Mouse (Mus musculus) stomach, postnatal 0 days (tissue): ENCODE results near the gene Alpi. TPM values are rescaled to one million over a fixed set of nuclear protein-coding genes. Genes with fewer than 3 reads are reported as not detected.

ENCODE experiments used
- ATAC-seq: fragments of 200-750 bp; cut with Nextera tagmentation; 2 replicates; pipeline ENCODE4 v1.8.0; 2017; ENCODE audit not compliant: low FRiP score, low TSS enrichment
- DNase-seq: peaks from one replicate; pipeline ENCODE4 v3.0.0-alpha.2; 2016; ENCODE audit warnings: low spot score
- H3K27ac ChIP-seq: fragments of 300-500 bp; sonication (generic); replicated peaks from 2 replicates; pipeline ENCODE4 v1.5.1; 2014; ENCODE audit warnings: mild to moderate bottlenecking, control low read depth
- H3K27me3 ChIP-seq: fragments of 300-500 bp; sonication (generic); 2 replicates; pipeline ENCODE4 v1.6.1; 2014; ENCODE audit warnings: low read length; ENCODE audit not compliant: control insufficient read depth, insufficient read depth
- H3K36me3 ChIP-seq: fragments of 300-500 bp; sonication (generic); 2 replicates; pipeline ENCODE4 v1.6.1; 2014; ENCODE audit warnings: low read length, mixed read lengths; ENCODE audit not compliant: control insufficient read depth, insufficient read depth
- H3K4me1 ChIP-seq: fragments of 300-500 bp; sonication (generic); replicated peaks from 2 replicates; pipeline ENCODE4 v1.6.1; 2014; ENCODE audit warnings: antibody characterized with exemption; ENCODE audit not compliant: control insufficient read depth, insufficient read depth
- H3K4me2 ChIP-seq: fragments of 300-500 bp; sonication (generic); replicated peaks from 2 replicates; pipeline ENCODE4 v1.6.1; 2014; ENCODE audit warnings: low read depth, mild to moderate bottlenecking, control low read depth, moderate library complexity
- H3K4me3 ChIP-seq: fragments of 300-500 bp; sonication (generic); 2 replicates; pipeline ENCODE4 v1.5.1; 2014; ENCODE audit warnings: low read depth, low read length, control low read depth
- H3K9ac ChIP-seq: fragments of 300-500 bp; sonication (generic); 2 replicates; pipeline ENCODE4 v1.6.1; 2014; ENCODE audit warnings: mild to moderate bottlenecking, low read length, control low read depth, mixed read lengths
- H3K9me3 ChIP-seq: fragments of 300-500 bp; sonication (generic); 2 replicates; pipeline ENCODE4 v1.6.1; 2016; ENCODE audit warnings: low read length; ENCODE audit not compliant: control insufficient read depth
- CTCF ChIP-seq: IDR thresholded peaks from 2 replicates; pipeline ENCODE4 v1.5.1; 2016; ENCODE audit warnings: antibody characterized with exemption, low read depth, mild to moderate bottlenecking, moderate library complexity
- EP300 ChIP-seq: optimal IDR thresholded peaks from 2 replicates; pipeline ENCODE3; 2016; ENCODE audit warnings: antibody characterized with exemption
- WGBS: fragments of 180-500 bp; shearing (Covaris S2); extraction: QIAGEN DNeasy Blood & Tissue Kit; methylation state at CpG from one replicate; pipeline ENCODE4 v1.1.7; 2014; 5-methylcytosine and 5-hydroxymethylcytosine counted together
- polyA plus RNA-seq: library from polyadenylated mRNA; unstranded; fragments of >200 nt; fragmentation: Nextera tagmentation; extraction: Ambion mirVana; gene quantifications from 2 replicates; pipeline ENCODE4 v1.2.1, GENCODE M21; 2015

Alpi gene
- polyA plus RNA-seq, 1 experiment from 2014 or later: 11.4 TPM

- peak; percentile 52 for TF ChIP-seq CTCF
- TF ChIP-seq EP300: no peak
- no peaks in the 10 kb centered on the region for H3K36me3 ChIP-seq
- H3K4me1 ChIP-seq: no peaks in the 10 kb centered on the region
- no peak for DNase-seq
- no peak overlapping the region for H3K4me3 ChIP-seq
- no peak overlapping the region for H3K4me2 ChIP-seq
- H3K9ac ChIP-seq: no peak overlapping the region
- 0 out of 2 replicates have a peak, but pooled peaks have one; percentile 38 for ATAC-seq
- no peaks in the 10 kb centered on the region for H3K27me3 ChIP-seq
- no peaks in the 10 kb centered on the region for H3K9me3 ChIP-seq
- 72% methylated on average over 17 of the region's 17 CpGs for WGBS
- no peak overlapping the region for H3K27ac ChIP-seq
Observed at GRCm38 (mm10) chr1:87086964-87087363, 14.4 kb downstream of the Alpi start.

- H3K4me1 ChIP-seq: no peaks in the 10 kb centered on the region
- ATAC-seq: no peak
- WGBS: 65% methylated on average over 4 of the region's 4 CpGs
Observed at GRCm38 (mm10) chr1:87086196-87086595, 15.2 kb downstream of the Alpi start.

GRCm38 (mm10) chr1:87073776-87074175, 27.6 kb downstream of the Alpi start:
- no peak overlapping the region for H3K27ac ChIP-seq
- no peaks in the 10 kb centered on the region for H3K9me3 ChIP-seq
- H3K9ac ChIP-seq: no peak overlapping the region
- TF ChIP-seq EP300 (no peak), CTCF (no peak)
- H3K4me1 ChIP-seq: no peaks in the 10 kb centered on the region
- no peak overlapping the region for H3K4me3 ChIP-seq
- H3K4me2 ChIP-seq: no peak overlapping the region
- 0 out of 2 replicates have a peak, but pooled peaks have one; percentile 44 for ATAC-seq
- H3K27me3 ChIP-seq: no peaks in the 10 kb centered on the region
- WGBS: 69% methylated on average over 8 of the region's 8 CpGs
- no peaks in the 10 kb centered on the region for H3K36me3 ChIP-seq
- no peak for DNase-seq

More at GRCm38 (mm10) chr1:87086196-87086595, 15.2 kb downstream of the Alpi start:
- TF ChIP-seq CTCF (no peak), EP300 (no peak)
- no peaks in the 10 kb centered on the region for H3K9me3 ChIP-seq
- no peaks in the 10 kb centered on the region for H3K36me3 ChIP-seq
- H3K4me2 ChIP-seq: no peak overlapping the region
- no peak for DNase-seq
- H3K4me3 ChIP-seq: no peak overlapping the region
- no peaks in the 10 kb centered on the region for H3K27me3 ChIP-seq
- no peak overlapping the region for H3K9ac ChIP-seq
- no peak overlapping the region for H3K27ac ChIP-seq

GRCm38 (mm10) chr1:87070720-87071119, 30.7 kb downstream of the Alpi start:
- Histone ChIP-seq H3K27ac (no peak overlapping the region), H3K9ac (no peak overlapping the region), H3K9me3 (no peaks in the 10 kb centered on the region), H3K4me2 (no peak overlapping the region), H3K36me3 (no peaks in the 10 kb centered on the region), H3K27me3 (no peaks in the 10 kb centered on the region), H3K4me3 (no peak overlapping the region), H3K4me1 (no peaks in the 10 kb centered on the region)
- ATAC-seq: peak; percentile 68
- peak; percentile 66 for DNase-seq
- WGBS: 51% methylated on average over 16 of the region's 16 CpGs
- TF ChIP-seq EP300 (no peak), CTCF (peak; percentile 74)

- no peaks in the 10 kb centered on the region for H3K27me3 ChIP-seq
Observed at GRCm38 (mm10) chr1:87060913-87061312, 40.5 kb downstream of the Alpi start.

GRCm38 (mm10) chr1:87059042-87059665, 42.3 kb downstream of the Alpi start:
- H3K27ac ChIP-seq: no peak overlapping the region
- H3K4me1 ChIP-seq: no peaks in the 10 kb centered on the region
- H3K27me3 ChIP-seq: no peaks in the 10 kb centered on the region
- no peak overlapping the region for H3K4me3 ChIP-seq
- H3K4me2 ChIP-seq: no peak overlapping the region
- ATAC-seq (no peak), DNase-seq (no peak)
- no peaks in the 10 kb centered on the region for H3K36me3 ChIP-seq
- H3K9ac ChIP-seq: no peak overlapping the region
- TF ChIP-seq EP300: no peak
- no peak for TF ChIP-seq CTCF
- no peaks in the 10 kb centered on the region for H3K9me3 ChIP-seq
- 68% methylated on average over 8 of the region's 8 CpGs for WGBS

More at GRCm38 (mm10) chr1:87060913-87061312, 40.5 kb downstream of the Alpi start:
- Histone ChIP-seq H3K9ac (no peak overlapping the region), H3K36me3 (no peaks in the 10 kb centered on the region), H3K4me1 (no peaks in the 10 kb centered on the region), H3K4me3 (no peak overlapping the region), H3K9me3 (no peaks in the 10 kb centered on the region), H3K4me2 (no peak overlapping the region), H3K27ac (no peak overlapping the region)
- DNase-seq (no peak), ATAC-seq (no peak)
- TF ChIP-seq CTCF: peak; percentile 39
- TF ChIP-seq EP300: no peak
